Mouse (Mus musculus): ENCODE data around the gene Exoc3l2.
"Not testable (repeated sequence)": the region's sequence is repeated elsewhere in the genome, so short reads cannot be mapped to it uniquely, and the experiment has no call there.

Gene Exoc3l2

DNA sequence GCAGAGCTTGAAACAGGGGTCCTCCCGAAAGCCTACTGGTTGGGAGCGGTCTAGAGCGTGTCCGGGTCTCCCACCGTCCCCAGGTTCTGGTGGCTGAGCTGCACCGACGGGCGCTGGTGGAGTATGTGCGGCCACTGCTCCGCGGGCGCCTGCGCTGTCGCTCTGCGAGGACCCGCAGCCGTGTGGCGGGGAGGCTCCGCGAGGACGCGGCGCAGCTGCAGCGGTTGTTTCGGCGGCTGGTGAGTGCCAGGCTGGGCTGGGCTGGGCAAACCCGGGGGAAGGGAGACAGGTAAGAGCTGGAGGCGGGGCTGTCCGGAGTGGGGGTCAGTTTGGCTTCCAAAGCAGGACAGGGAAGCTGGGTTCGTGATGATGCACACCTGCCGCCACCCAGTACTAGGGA, 26.4 kb downstream of the Exoc3l2 start:
- no peak for DNase-seq (ENCODE audit: low read depth, low spot score)

DNA sequence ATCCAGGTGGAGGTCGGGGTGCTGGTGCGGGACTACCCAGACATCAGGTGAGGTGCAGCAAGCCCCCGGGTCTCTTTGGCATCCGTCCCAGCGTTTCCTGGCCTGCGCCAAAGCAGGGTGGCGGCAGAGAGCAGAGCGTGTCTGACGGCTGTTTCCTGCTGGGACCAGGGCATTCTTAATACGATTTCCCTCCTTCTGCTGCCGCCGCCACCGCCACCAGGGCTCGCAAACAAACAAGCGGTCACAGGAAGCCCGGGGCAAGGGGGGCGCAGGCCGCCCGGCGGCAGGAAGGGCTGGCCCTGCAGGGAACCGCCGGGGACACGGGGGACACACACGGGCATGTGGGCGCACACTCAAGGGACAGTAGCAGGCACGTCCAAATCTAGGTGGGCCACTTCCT, 28.6 kb downstream of the Exoc3l2 start:
- DNase-seq (ENCODE audit: low read depth, low spot score), result no peak

DNA sequence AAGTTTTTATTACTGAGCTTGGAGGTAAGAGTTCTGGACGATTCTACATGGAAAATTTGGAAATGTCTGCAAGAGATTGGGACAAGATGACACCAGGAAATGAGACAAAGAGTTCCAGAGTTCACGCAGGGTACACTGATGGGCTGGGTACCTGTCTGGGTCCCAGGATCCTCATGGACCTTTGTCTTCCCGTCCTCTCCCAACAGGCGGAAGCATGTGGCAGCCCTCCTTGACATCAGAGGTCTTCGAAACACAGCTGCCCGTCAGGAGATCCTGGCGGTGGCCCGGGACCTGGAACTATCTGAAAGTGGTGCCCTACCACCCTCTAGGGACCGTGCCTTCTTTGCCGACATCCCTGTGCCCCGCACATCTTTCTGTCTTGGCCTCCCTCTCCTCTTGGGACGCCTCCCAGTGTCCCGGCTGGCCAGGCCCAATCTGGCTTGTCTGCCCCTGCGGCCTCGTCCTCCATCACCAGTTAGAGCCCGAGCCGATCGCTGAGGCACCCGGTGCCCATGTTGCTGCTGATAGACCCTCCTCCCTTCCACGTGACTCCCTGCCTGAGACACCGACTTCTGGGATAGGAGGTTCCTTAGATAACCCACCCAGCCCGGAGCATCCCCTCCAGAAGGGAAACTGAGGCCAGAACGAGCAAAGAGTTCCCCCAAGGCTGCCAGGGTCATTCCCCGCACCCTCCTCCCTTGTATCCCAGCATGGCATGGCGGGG, 31.8 kb downstream of the Exoc3l2 start:
- DNase-seq (ENCODE audit: low read depth, low spot score), result no peak

DNA sequence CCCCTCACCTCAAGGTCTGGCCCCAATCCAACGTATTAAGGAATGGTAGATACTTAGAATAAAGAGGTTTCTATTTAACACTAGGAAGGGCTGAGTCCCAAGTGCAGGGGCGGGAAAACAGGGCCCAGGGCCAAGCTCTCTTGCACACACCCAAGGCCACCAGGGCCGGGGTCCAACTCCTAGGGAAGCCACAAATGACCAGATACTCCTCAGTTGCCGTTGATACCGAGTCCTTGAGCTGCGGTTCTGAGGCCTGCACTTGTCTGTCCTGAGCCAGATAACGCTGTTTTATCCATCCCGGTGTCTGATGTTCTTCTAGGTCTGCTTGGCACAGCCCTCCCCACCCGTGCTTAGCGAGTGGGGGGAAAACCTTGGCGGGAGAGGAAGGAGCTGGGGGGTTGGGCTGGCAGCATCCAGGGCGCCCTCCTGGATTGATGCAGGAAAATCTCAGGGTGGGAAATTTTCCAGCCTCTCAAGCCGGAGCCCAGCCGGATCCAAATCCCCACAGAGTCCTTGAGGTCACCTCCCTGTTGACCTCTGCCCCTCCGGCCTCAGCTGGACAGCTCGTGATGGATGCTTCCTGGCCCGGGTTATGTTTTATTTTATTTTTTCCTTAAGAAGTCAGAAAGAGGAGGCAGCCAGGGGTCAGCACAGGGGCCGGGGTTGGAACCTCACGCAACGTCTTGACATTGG, 32.5 kb downstream of the Exoc3l2 start:
- no peak for DNase-seq (ENCODE audit: low read depth, low spot score)

DNA sequence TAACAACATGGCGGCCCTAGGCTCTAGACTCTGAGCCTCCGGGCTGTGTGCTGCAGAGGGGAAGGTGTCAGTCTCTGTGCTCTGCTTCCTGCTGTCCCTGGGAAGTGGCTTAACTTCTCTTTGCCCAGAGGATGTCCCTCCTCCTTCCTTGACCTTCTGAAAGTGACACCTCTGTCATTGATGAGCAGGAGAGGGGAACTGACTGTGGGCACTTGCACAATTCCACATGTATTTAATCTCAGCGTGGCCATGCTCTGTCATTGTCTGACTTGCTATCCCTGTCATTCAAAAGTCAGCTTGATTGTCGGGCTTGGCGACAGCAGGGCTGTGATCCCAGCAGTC, 33.1 kb downstream of the Exoc3l2 start:
- no peak for DNase-seq (ENCODE audit: low read depth, low spot score)

DNA sequence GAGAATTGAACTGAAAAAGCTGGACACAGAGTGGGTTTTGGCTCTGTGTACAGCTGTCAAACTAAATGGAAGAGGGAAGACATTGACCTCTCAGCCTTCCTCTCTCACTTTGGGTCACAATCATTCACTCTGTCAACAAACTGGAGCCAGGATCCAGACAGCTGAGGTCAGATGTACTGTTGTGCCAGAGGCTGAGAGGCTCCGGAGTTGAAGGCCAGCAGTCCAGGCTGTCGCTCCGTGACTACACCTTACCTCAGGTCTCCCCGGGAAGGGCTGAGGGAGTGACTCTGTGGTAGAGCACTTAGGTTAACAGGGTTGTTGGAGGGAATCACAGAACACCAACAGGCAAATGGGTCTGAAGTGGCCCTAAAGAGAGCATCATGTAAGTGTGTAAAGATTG, 35.2 kb downstream of the Exoc3l2 start:
- DNase-seq (ENCODE audit: low read depth, low spot score), result no peak

DNA sequence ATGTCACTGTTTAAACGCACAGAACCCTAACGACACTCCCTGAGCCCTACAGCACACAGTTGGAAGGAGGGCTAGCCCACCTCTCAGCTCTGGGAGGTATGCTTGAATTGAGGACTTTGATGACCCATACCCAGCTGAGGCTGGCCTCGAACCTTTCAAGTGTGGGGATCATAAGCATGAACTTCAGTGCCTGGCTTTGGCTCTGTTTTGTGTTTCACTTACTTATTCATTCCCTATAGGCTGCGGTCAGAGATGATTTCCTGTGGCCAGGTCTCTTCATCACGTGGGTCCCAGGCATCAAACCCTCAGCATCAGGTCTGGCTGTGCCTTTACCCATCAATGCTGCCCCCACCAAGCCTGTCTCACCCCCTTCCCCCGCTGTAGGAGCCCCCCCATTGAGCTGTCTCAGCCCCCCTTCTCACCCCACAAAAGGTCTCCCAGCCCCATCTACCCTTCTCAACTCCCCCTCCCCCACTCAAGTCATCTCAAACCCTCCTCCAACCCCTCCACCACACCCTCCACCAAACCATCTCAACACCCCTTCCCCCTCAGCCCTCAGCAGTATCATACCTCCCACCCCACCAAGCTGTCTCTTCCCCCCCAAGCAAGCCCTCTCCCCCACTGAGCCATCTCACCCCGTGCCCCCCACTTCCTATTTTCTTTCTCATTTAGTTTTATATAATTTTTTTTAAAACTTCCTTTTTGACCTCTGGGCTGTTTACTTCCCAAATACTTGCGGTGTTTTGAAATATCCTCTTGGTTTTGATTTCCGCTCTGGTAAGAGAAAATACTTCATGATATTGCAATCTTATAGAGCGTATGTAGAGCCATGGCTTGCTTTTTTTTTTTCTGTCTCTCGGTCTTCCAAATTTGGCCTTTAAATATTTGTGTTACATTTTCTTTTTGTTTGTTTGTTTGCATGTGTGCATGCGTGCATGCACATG, 37.6 kb downstream of the Exoc3l2 start:
- DNase-seq (ENCODE audit: low read depth, low spot score), result no peak

DNA sequence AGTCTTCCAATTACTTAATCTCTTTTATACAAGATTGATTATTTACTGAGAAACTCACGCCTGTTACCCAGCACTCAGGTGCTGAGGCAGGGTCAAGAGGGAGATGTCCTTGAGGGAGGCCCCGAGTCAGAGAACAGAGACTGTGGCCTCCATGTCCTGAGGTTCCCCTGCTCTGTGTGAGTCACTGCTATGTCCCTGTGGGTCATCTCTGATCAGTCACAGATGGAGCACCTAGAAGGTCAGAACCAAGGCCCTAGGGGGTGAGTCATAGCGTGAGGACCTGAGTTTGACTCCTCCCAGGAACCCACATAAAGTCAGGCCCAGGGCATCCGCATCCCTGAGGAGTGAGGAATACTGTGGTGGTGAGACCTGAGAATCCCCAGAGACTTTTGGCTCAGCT, 38.5 kb downstream of the Exoc3l2 start:
- DNase-seq (ENCODE audit: low read depth, low spot score), result no peak

DNA sequence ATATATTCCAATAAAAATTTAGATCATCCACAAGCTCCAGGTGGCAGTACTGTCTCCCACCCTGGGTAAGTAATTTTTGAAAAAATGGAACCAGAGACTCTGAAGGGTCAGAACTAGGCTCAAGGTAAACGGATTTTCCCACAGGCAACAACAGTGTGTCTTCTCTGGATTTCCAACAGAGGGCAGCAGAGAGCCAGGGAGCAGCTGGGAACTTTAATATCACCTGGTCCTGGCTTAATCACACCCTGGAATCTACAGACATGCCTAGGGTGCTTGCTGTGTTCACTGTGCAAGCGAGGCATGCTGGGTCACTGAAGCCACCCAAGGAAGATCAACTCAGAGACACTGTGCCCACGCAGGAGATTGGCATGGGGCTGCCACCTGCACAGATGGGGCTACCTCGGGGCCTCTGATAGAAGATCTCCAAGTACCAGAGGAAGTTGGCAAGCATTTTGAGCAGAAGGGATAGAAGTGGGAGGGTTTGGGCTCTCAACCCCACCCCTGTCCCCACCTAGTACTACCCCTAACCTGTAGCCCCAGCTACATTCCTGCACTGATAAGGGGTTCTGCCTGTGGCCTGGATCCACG, 40.4 kb downstream of the Exoc3l2 start:
- peak; percentile 58 for DNase-seq (ENCODE audit: low read depth, low spot score)

DNA sequence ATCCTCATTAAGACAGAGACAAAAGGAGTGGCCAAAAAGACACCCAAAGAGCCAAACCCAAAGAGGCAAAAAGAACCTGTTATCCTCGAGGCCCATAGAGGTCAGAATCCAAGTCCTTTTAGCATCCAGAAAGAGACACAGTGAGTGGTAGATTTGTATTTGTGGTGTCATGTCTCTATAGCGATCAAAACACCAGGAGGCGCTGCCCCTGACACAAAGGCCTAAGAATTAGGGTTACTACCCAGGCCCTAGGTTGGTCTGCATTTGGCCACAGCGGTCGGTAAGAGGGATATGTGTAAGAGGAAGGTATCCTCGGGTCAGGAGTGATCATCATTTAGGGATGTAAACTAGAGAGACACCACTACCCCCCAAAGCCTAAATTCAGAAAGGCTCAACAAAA, 43.2 kb downstream of the Exoc3l2 start:
- DNase-seq (ENCODE audit: low read depth, low spot score), result no peak

DNA sequence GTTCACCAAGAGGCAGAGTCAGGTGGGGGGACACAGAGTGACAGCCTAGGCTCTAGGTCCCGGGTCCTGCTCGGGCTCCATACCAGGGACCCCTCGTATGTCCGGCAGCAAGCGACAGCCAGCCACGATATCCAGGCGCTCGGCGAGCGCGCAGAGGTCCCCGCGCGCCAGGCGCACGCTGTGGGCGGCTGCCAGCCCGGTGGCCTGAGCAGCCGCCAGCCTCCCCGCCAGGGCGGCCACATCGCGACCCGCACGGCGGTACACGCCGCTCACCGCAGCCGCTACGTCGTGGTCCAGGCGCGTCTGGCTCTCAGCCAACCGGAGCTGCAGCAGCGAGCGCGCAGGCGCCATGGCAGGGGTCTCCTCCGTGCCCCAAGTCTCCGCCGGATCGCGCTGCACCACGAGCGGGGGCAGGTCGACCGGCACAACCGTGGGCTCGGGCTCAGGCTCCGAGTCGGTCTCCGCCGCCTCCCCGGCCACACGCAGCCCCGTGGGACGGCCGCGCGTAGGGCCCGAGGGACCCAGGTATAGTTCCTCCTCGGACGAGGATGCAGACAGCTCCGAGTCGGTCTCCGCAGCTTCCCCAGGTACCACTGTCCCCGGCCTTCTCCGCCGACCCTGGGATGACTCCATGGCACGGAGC, 44.0 kb downstream of the Exoc3l2 start:
- DNase-seq (ENCODE audit: low read depth, low spot score), result no peak

DNA sequence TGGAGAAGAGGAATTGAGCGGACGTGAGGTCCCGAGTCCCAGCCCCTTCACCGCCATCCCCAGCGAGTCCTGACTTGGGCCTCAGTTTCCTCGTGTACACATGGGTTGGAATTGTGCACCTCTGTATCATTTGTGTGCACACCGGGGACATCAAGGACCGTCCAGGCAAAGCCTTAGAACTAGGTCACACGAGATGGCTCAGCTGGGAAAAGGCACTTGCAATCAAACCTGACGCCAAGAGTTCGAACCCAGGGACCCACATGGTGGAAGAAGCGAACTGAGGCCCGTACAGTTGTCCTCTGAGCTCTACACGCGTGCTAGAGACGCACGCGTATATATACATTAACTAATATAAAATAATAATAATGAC, 44.5 kb downstream of the Exoc3l2 start:
- DNase-seq (ENCODE audit: low read depth, low spot score), result no peak

DNA sequence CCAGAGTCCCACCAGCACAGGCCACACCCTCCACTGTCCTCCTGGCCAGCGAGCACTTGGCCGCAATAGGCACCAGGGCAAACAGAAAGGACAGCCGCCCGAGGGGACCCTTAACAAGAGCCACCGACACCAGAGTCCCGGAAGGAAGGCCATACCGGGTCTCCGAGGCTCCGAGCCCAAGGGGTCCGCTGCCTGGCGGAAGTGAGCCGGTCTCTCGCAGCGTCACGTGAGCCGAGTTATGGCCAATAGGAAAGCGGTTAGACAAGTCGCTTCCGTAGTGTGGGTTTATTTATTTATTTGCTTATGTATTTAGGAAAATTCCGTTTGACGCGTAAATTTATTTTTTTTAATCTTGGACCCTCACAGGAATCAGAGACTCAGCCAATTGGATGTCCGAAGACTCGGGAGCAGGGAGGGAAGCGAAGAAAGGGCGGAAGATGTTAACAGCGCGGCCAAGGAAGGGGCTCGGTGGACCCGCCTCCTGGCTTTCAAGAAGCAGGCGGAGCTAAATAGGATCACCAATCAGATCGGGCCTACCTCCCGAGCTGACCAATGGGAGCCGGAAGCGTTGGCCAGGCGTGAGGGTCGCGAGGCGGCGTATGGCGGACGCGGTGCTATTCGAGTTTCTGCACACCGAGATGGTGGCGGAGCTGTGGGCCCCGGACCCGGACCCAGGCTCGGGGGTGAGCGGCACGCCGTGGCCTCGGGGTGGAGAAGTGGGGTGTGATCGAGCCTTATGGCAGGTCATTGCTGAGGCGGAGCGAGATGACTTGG, 45.2 kb downstream of the Exoc3l2 start, which contains the start of the genes Bloc1s3 and Trappc6a:
Bloc1s3 (minus strand) TSS at position 218 of the 774 bp plus-strand sequence.
Trappc6a (plus strand) TSS at position 246 of the 774 bp plus-strand sequence.
- peak; percentile 90 for DNase-seq (ENCODE audit: low read depth, low spot score)

DNA sequence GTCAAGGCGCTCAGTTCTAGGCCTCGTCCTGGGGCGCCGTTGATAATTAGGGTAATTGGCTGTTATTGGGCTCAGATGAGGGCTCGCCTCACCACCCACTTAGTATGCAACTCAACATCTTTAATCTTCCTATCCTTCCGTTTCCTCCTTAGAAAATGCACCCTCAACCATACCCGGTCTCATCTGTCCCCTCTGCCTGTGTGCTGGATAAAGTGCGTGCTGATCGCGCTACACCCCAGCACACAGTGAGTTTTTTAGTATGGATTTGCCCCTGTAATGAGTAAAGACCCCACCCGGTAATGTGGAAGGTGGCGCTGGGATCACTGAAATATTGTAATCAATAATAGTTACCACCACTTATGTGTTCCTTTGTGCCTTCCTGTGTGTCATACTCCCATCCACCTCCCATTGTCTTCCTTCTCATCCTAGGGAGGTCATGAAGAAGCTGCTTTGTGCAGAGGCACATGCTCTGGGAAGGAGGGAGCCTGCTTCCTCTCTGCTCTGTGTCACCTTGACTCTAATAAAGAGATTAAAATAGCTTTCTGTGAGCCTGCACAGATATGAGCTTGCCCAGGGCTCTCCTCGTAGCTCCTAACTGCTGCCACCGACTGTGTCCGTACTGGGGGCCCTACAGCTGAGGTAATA, 45.9 kb downstream of the Exoc3l2 start:
- DNase-seq (ENCODE audit: low read depth, low spot score), result no peak

DNA sequence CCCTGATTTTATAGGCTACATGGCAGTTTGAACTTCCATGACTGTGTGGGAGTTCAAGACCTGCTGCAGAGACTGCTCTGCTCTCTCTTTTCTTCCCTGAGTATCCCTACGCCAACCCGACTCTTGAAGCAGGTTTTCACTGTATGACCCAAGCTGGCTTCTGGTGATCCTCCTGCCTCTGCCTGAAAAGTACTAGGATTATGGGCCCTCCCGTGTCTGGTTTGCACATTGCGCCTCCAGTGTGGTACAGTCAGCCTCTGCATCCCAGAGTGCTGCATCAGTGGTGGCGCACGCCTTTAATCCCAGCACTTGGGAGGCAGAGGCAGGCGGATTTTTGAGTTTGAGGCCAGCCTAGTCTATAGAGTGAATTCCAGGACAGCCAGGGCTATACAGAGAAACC, 46.7 kb downstream of the Exoc3l2 start:
- no peak for DNase-seq (ENCODE audit: low read depth, low spot score)

DNA sequence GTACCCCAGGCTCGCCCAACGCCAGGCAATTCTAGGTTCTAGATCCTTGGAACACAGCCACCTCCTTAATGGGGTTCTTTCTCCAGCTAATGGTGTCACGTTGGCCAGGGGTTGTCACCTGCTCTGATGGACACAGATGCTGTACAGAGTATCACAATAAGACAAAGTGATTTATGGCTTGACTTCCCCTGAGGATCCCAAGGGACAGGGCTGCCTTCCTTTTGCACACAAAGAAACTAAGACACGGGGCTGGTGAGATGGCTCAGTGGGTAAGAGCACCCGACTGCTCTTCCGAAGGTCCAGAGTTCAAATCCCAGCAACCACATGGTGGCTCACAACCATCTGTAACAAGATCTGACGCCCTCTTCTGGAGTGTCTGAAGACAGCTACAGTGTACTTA, 48.8 kb downstream of the Exoc3l2 start:
- DNase-seq (ENCODE audit: low read depth, low spot score), result not testable (repeated sequence)

DNA sequence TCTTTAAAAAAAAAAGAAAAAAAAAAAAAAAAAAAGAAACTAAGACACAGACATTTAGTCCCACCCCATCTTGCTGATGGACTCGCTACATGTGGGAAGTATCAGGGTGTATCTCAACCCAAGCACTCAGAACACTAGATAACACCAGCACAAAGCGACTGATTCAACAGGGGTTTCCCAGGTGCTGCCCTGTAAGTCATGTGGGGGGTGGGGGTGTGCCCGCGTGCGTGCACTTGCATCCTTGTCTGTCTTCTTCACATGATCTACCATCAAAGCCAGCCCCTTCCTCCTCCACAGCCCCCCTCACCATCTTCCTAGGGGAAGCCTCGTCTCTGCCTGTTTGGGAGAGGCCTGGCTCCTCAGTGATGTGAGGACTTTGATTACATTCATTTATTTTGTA, 49.2 kb downstream of the Exoc3l2 start:
- DNase-seq (ENCODE audit: low read depth, low spot score), result no peak

DNA sequence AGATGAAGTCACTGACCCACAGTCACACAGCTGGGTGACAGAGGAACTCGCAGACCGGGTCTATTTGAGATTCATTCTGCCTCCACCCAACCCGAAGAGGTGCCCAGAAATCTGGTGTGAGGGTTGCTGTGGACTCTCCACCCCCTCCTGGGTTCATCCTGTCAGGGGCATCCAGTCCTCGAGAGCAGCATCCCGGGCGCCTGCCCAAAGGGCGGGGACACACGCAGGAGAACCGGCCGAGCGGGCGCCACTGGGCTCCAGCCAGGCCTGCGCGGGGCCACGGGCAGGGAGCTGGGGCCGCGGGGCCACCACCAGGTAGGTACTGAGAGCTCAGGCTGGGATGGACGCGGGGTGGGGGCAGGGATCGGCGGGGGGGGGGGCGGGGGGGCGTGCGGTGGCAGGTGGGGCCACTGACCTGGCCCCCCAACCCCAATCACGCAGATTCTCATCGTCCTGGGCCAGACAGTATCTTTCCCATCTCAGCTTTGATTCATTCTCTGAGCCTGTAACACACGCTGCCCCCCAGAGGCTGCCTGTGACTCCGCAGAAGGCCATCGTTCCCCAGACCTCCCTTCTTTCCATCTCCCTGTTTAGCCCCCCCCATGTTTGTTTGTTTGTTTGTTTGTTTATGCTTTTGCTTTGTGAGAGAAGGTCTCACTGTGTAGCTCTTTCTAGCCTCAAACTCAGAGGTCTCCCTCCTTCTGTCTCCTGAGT, 54.7 kb downstream of the Exoc3l2 start, which contains the start of gene Nkpd1:
Nkpd1 (plus strand) TSS at position 187 of the 714 bp plus-strand sequence.
- no peak for DNase-seq (ENCODE audit: low read depth, low spot score)

DNA sequence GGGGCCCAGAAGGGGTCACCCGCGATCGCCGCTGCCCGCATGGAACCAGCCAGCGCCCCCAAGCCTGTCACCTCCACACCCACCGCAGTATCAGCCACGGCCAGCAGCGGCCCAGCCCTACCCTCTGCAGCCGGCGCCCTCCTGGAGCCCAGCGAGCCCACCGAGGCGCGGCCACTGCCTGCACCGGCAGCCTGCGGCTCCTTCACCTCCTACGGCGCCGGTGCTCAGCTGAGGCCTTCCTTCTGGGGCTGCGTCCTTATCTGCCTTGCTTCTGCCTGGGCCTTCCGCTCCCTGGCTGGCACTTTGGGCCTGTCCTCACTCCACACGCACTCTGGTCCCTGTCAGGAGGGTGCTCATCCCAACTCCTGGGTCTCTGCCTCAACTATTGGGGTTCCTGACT, 56.9 kb downstream of the Exoc3l2 start:
- no peak for DNase-seq (ENCODE audit: low read depth, low spot score)

Measured in c-Kit-negative CD71-positive TER-119-positive erythroid progenitor cells, embryonic 14.5 days (primary cell).